Mouse (Mus musculus) hindbrain, embryonic 10.5 days (tissue): Measurements from ENCODE around the gene Rnf7. TPM values are rescaled to one million over a fixed set of nuclear protein-coding genes. Genes with fewer than 3 reads are reported as not detected.
A peak's percentile ranks its signal among the peaks of the same experiment; 100 is the strongest.
"Not testable (repeated sequence)": the region's sequence is repeated elsewhere in the genome, so short reads cannot be mapped to it uniquely, and the experiment has no call there.

Experiments used
- DNase-seq: peaks from one replicate; pipeline ENCODE4 v3.0.0-alpha.2; 2017; ENCODE audit warnings: low spot score
- H3K27ac ChIP-seq: fragments of 300-500 bp; sonication (generic); 2 replicates; pipeline ENCODE4 v1.5.1; 2016; ENCODE audit warnings: mild to moderate bottlenecking, moderate library complexity
- H3K27me3 ChIP-seq: fragments of 300-500 bp; sonication (generic); 2 replicates; pipeline ENCODE4 v1.6.1; 2016; ENCODE audit warnings: mild to moderate bottlenecking; ENCODE audit not compliant: poor library complexity, insufficient read depth, severe bottlenecking
- H3K36me3 ChIP-seq: fragments of 300-500 bp; sonication (generic); 2 replicates; pipeline ENCODE4 v1.6.1; 2016; ENCODE audit warnings: mild to moderate bottlenecking, moderate library complexity
- H3K4me1 ChIP-seq: fragments of 300-500 bp; sonication (generic); replicated peaks from 2 replicates; pipeline ENCODE4 v1.6.1; 2016; ENCODE audit warnings: mild to moderate bottlenecking
- H3K4me3 ChIP-seq: fragments of 300-500 bp; sonication (generic); 2 replicates; pipeline ENCODE4 v1.5.1; 2016; ENCODE audit warnings: mild to moderate bottlenecking, moderate library complexity
- H3K9me3 ChIP-seq: fragments of 300-500 bp; sonication (generic); 2 replicates; pipeline ENCODE4 v1.6.1; 2016; ENCODE audit warnings: mild to moderate bottlenecking, moderate library complexity
- WGBS: fragments of 180-500 bp; shearing (Covaris S2); methylation state at CpG from one replicate; pipeline ENCODE4 v1.1.7; 2016; 5-methylcytosine and 5-hydroxymethylcytosine counted together
- polyA plus RNA-seq: library from polyadenylated mRNA; unstranded; fragments of >200 nt; fragmentation: Nextera tagmentation; extraction: Ambion mirVana; gene quantifications from 2 replicates; pipeline ENCODE4 v1.2.1, GENCODE M21; 2016

Gene Rnf7
- polyA plus RNA-seq, 1 experiment from 2014 or later, result 272 TPM

- DNase-seq, result no peak
- Histone ChIP-seq H3K36me3 (no peaks in the 10 kb centered on the region), H3K27me3 (no peaks in the 10 kb centered on the region), H3K27ac (no peak overlapping the region), H3K9me3 (peaks cover 8% of the 10 kb centered on the region; the same call in 1 of the 2 replicates), H3K4me3 (no peak overlapping the region), H3K4me1 (peaks cover 26% of the 10 kb centered on the region)
- WGBS, result 82% methylated on average over 6 of the region's 6 CpGs
These were observed 24.6 kb upstream of the Rnf7 start for GRCm38 (mm10) chr9:96502856-96503610.

- Histone ChIP-seq H3K4me3 (no peak overlapping the region), H3K4me1 (peaks cover 22% of the 10 kb centered on the region), H3K27ac (no peak overlapping the region), H3K27me3 (no peaks in the 10 kb centered on the region), H3K36me3 (no peaks in the 10 kb centered on the region), H3K9me3 (peaks cover 8% of the 10 kb centered on the region; the same call in 1 of the 2 replicates)
- 78% methylated on average over 7 of the region's 7 CpGs for WGBS
- no peak for DNase-seq
These were observed 22.7 kb upstream of the Rnf7 start for GRCm38 (mm10) chr9:96501217-96501616.

GRCm38 (mm10) chr9:96493212-96493611 lies 14.7 kb upstream of the Rnf7 start:
- Histone ChIP-seq H3K4me1 (peaks cover 6% of the 10 kb centered on the region), H3K4me3 (no peak overlapping the region), H3K27me3 (no peaks in the 10 kb centered on the region), H3K27ac (no peak overlapping the region), H3K36me3 (no peaks in the 10 kb centered on the region), H3K9me3 (no peaks in the 10 kb centered on the region)
- 36% methylated on average over 3 of the region's 3 CpGs for WGBS
- DNase-seq, result no peak

GRCm38 (mm10) chr9:96491810-96492209 lies 13.3 kb upstream of the Rnf7 start:
- H3K27me3 ChIP-seq, result no peaks in the 10 kb centered on the region

GRCm38 (mm10) chr9:96487869-96488268 lies 9.4 kb upstream of the Rnf7 start:
- not testable (repeated sequence) for H3K9me3 ChIP-seq, H3K36me3 ChIP-seq, H3K4me1 ChIP-seq, H3K4me3 ChIP-seq, H3K27ac ChIP-seq, H3K27me3 ChIP-seq, DNase-seq
- 93% methylated on average over 5 of the region's 5 CpGs for WGBS

More at GRCm38 (mm10) chr9:96491810-96492209, 13.3 kb upstream of the Rnf7 start:
- Histone ChIP-seq H3K4me1 (peaks cover 6% of the 10 kb centered on the region), H3K27ac (no peak overlapping the region), H3K4me3 (no peak overlapping the region), H3K9me3 (no peaks in the 10 kb centered on the region), H3K36me3 (no peaks in the 10 kb centered on the region)
- peak; percentile 52 for DNase-seq
- 38% methylated on average over 12 of the region's 12 CpGs for WGBS

- Histone ChIP-seq H3K4me3 (no peak overlapping the region), H3K9me3 (no peaks in the 10 kb centered on the region), H3K27me3 (no peaks in the 10 kb centered on the region), H3K36me3 (no peaks in the 10 kb centered on the region), H3K4me1 (no peaks in the 10 kb centered on the region), H3K27ac (no peak overlapping the region)
- no peak for DNase-seq
- WGBS, result 75% methylated on average over 2 of the region's 2 CpGs
These were observed 5.2 kb upstream of the Rnf7 start for GRCm38 (mm10) chr9:96483648-96484047.

GRCm38 (mm10) chr9:96483028-96483427 lies 4.6 kb upstream of the Rnf7 start:
- H3K27ac ChIP-seq, result no peak overlapping the region
- no peaks in the 10 kb centered on the region for H3K36me3 ChIP-seq
- H3K9me3 ChIP-seq, result no peaks in the 10 kb centered on the region
- WGBS, result 81% methylated on average over 3 of the region's 3 CpGs
- H3K4me3 ChIP-seq, result no peak overlapping the region
- no peaks in the 10 kb centered on the region for H3K27me3 ChIP-seq
- no peaks in the 10 kb centered on the region for H3K4me1 ChIP-seq
- no peak for DNase-seq

GRCm38 (mm10) chr9:96472356-96472755 lies 6.1 kb downstream of the Rnf7 start:
- no peak overlapping the region for H3K27ac ChIP-seq
- H3K36me3 ChIP-seq, result peaks cover 69% of the 10 kb centered on the region
- WGBS, result 75% methylated on average over 3 of the region's 3 CpGs
- no peak for DNase-seq
- no peaks in the 10 kb centered on the region for H3K9me3 ChIP-seq
- H3K27me3 ChIP-seq, result no peaks in the 10 kb centered on the region
- no peak overlapping the region for H3K4me3 ChIP-seq
- peaks cover 16% of the 10 kb centered on the region for H3K4me1 ChIP-seq

GRCm38 (mm10) chr9:96471681-96472080 lies 6.8 kb downstream of the Rnf7 start:
- not testable (repeated sequence) for H3K27me3 ChIP-seq, H3K9me3 ChIP-seq, DNase-seq, H3K27ac ChIP-seq, H3K4me3 ChIP-seq, H3K4me1 ChIP-seq
- WGBS, result 77% methylated on average over 4 of the region's 4 CpGs
- peaks cover 75% of the 10 kb centered on the region for H3K36me3 ChIP-seq

- Histone ChIP-seq H3K4me3 (no peak overlapping the region), H3K4me1 (peaks cover 4% of the 10 kb centered on the region; the same call in 1 of the 2 replicates), H3K27ac (no peak overlapping the region), H3K36me3 (peaks cover 71% of the 10 kb centered on the region), H3K9me3 (no peaks in the 10 kb centered on the region), H3K27me3 (no peaks in the 10 kb centered on the region)
- WGBS, result 93% methylated on average over 8 of the region's 8 CpGs
- no peak for DNase-seq
These were observed 8.1 kb downstream of the Rnf7 start for GRCm38 (mm10) chr9:96470266-96470974.

- no peak overlapping the region for H3K27ac ChIP-seq
- H3K4me3 ChIP-seq, result no peak overlapping the region
- H3K4me1 ChIP-seq, result peaks cover 4% of the 10 kb centered on the region; the same call in 1 of the 2 replicates
- no peaks in the 10 kb centered on the region for H3K27me3 ChIP-seq
- DNase-seq, result no peak
- H3K9me3 ChIP-seq, result no peaks in the 10 kb centered on the region
- 76% methylated on average over 8 of the region's 8 CpGs for WGBS
- H3K36me3 ChIP-seq, result peaks cover 64% of the 10 kb centered on the region
These were observed 8.8 kb downstream of the Rnf7 start for GRCm38 (mm10) chr9:96469556-96470265.

- WGBS, result 82% methylated on average over 10 of the region's 10 CpGs
- DNase-seq, result no peak
- Histone ChIP-seq H3K4me1 (no peaks in the 10 kb centered on the region), H3K27ac (no peak overlapping the region), H3K4me3 (no peak overlapping the region), H3K27me3 (no peaks in the 10 kb centered on the region), H3K9me3 (peaks cover 13% of the 10 kb centered on the region), H3K36me3 (peaks cover 44% of the 10 kb centered on the region)
These were observed 14.8 kb downstream of the Rnf7 start for GRCm38 (mm10) chr9:96463708-96464107.

GRCm38 (mm10) chr9:96461607-96462006 lies 16.9 kb downstream of the Rnf7 start:
- no peaks in the 10 kb centered on the region for H3K4me1 ChIP-seq
- H3K9me3 ChIP-seq, result peaks cover 13% of the 10 kb centered on the region
- DNase-seq, result no peak
- no peak overlapping the region for H3K27ac ChIP-seq
- no peaks in the 10 kb centered on the region for H3K27me3 ChIP-seq
- H3K4me3 ChIP-seq, result no peak overlapping the region
- 60% methylated on average over 1 of the region's 1 CpGs for WGBS
- H3K36me3 ChIP-seq, result peaks cover 25% of the 10 kb centered on the region
